Mouse (Mus musculus) erythroblast, embryonic 14.5 days (primary cell): Measurements from ENCODE around the gene Egfem1.

Experiments used
- GATA1 ChIP-seq: IDR thresholded peaks from 2 replicates; pipeline ENCODE4 v1.6.1; 2012; ENCODE audit warnings: low read length, inconsistent platforms, mixed read lengths
- TAL1 ChIP-seq: IDR thresholded peaks from 3 replicates; pipeline ENCODE4 v1.6.1; 2012; ENCODE audit warnings: low read length, inconsistent platforms, mixed read lengths

DNA sequence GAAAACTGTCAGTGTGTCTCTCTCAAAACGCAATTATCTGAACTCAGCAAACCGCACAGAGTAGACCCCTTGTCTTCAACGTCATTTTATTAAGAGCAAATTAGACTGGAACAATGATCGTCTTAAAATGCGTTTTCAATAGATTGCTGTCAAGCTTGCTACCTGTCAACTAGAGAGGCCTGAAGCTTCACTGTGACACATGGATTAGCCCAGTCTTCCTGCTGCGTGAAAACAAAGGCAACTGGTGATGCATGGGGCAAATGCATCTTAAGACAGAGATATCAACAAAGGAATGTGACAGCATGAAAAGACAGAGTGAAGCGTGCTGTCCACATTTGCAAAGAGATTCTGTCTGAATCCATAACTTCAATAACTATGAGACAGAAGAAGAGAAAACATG lies 41.8 kb upstream of the Egfem1 start:
- no peak for TF ChIP-seq GATA1
- TF ChIP-seq TAL1, result no peak
